Mouse (Mus musculus) cerebellum, postnatal 4 days (tissue): ENCODE results near the gene Fgfr2.
A peak's percentile ranks its signal among the peaks of the same experiment; 100 is the strongest.

ENCODE experiments used
- DNase-seq, 2 experiments: peaks; one replicate each; pipeline ENCODE4 v3.0.0; 2022; ENCODE audit warnings: low spot score in 2 of 2, mixed read lengths in 1 of 2

The Fgfr2 gene

DNA sequence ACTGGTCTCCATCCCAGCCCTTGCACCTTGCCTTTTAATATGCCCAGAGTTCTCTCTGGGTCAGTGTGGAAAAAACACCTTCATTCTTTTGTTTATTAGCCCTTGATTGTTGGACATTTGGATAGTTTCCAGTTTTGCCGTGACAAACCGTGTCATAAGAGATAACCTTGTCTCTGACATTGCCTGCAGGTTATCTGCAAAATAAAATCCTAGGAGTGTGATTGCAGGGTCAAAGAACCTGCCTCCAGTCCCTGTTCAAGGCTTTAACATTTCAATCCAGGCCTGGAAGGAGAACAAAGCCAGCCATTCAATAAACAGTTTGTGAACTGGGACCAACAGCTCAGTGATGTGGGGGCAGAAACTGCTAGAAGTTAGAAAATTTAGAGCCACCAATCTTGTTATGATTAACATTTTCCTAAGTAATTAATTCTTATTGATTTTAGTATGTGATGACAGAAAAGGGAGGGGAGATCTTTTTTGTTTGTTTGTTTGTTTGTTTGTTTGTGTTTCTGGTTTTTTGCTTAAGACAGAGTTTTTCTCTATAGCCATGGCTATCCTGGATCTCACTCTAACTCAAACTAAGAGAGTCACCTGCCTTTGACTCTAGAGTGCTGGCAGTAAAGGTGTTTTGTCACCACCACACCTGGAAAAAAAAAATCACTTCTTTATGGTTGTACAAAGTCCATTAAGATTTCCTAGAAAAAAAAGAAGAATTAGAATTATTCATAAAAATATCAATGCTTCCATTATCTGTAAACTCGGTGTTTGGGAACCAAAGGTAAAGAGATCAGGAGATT, 537.3 kb downstream of the Fgfr2 start:
- DNase-seq, result no peak

DNA sequence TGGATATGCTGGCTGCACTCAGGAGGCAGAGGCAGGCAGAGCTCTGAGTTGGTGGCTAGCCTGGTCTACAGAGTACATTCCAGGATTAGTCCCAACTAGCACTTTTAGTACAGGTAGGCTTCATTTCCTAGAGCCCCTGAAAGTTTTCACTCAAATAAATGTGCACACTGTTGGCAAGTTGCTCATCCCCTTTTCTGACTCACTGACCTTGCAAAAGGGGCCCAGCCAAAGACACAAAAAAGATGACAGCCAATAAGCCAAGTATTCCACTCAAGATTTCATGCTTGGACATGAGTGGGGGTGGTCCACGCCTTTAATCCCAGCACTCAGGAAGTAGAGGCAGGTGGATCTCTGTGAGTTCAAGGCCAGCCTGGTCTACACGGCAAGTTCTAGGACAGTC, 541.7 kb downstream of the Fgfr2 start:
- no peak for DNase-seq

DNA sequence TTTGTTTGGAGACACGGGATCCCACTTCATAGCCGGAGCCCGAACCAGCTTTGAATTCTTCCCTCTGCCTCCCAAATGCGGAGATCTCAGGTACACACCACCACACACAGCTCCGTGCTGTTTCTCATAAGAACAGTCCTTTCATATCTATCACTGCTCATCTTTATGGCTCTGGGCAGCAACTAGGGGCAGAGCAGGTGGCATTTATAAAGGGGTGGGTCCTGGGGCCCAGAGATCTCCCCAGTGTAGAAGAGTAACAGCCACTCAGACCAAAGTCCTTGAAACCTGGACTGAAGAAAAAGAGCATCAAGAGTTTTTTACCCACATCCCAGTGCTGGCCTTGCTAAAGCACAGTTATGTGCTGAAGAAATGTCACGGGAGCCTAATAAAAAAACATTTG, 542.6 kb downstream of the Fgfr2 start:
- no peak for DNase-seq

DNA sequence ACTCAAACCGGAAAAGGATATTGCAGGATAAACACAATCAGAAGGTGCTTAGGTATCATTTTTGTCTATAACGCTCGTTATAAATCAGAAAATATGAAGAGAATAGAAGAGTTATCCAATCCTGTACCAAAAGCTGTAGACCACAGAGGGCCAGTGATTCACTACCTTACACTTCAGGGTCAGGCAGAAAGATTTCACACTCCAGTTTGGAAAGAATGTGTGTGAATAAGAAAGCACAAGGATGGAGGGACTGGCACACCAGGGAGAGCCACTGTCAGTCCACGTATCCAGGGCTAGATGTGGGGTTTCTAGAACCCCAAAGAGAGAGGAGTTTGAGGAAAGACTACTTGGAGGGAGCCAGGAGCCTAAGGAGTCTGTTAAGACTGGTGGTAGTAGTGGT, 546.3 kb downstream of the Fgfr2 start:
- no peak for DNase-seq

DNA sequence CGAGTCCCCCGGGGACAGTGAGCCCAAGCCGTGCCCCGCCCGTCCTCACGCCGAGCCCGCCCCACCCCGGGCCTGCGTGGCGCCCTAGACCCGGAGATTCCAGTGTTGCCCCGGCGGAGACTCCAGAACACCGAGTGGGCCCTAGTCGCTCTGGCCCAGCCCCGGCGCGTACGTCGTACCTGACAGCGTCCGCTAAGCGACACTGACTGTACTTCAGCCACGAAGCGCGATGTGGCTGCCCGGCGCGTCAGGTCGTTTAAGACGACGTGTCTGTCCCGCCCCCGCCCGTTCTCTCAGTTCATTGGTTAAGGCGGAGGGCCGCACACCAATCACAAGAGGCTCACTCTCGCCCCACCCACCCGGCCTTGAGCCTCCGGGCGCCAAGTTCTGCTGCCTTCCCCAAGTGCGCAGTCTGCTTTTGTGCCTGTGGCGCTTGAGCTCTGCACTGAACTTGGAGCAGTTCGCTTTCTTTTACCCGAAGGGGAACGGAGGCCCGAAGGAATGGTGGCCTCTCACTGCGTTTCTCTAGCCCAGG, 547.0 kb downstream of the Fgfr2 start, which contains the start of gene Oat:
Gene Oat (minus strand): TSS at position 283 of the 535 bp plus-strand sequence.
- DNase-seq, result peak; percentile 85 to 91

DNA sequence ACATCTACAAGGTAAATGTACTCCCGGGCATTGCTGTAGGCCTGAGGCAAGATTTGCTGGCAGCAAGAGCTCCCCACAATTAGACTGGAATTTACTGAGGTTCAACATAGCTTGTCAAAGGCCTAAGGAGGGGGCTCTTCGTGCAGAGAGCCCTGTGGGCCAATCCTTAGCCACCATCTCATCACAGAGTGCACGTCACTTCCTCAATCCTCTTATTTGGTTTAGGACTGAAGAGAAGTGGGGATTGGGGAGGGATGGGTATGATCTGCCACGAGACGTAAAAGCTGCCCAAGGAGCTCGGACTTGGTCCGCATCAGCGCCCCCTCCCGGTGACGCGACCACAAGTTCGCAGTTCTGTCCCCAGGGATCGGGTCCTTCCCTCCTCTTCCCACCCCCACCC, 547.5 kb downstream of the Fgfr2 start:
- DNase-seq, result peak; percentile 68 to 79

DNA sequence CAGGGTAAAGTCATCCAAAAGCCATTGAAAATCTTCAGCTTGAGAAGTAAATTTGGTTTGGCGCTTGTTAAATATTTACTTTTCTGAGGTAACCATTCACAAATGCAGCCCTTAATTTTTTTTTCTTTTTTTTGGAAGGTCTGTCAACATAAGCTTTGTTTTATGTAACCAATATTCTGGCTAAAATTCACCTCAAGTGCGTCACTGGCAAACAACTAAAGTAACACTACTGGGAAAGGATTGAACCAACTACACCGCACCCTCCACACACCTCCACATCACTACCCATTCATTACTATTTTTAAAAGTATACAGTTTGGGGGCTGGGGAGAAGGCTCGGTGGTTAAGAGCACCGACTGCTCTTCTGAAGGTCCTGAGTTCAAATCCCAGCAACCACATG, 548.5 kb downstream of the Fgfr2 start:
- no peak for DNase-seq

DNA sequence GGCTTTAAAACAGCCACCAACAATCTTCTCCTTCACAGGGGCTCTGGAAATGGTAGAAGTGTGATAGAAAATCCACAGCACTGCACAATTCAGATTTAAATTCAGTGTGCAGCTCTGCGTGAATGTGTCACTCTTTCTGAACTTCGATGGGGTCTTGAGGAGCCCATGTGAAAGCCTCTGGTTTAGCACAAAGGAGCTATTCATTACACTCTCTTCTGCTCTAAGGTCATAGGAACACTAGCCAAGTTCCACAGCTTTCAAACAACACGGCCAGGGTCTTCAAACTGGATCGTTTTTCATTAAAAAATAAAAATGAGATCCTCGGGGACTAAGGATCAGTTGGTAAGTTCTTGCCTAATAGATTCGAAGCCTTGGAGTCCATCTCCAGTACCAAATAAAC, 549.9 kb downstream of the Fgfr2 start:
- no peak for DNase-seq

DNA sequence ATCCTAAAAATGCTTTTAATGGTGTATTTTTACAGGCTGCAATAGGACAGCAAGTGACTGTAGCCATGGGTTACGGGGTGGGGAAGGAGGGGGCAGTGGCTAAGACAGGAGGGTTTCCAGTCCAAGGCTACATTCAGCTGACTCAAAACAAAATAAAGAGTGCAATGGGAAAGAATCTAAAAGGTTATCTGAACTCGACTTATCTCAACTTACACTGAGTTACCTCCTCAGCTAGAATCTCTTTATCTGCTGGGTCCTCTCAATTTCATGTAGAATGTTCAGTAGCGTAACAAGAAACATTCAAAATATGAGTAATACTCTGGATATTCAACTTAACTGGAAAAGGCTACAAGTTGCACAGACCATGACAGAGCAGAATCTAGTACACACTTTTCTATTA, 550.4 kb downstream of the Fgfr2 start:
- DNase-seq, result no peak

DNA sequence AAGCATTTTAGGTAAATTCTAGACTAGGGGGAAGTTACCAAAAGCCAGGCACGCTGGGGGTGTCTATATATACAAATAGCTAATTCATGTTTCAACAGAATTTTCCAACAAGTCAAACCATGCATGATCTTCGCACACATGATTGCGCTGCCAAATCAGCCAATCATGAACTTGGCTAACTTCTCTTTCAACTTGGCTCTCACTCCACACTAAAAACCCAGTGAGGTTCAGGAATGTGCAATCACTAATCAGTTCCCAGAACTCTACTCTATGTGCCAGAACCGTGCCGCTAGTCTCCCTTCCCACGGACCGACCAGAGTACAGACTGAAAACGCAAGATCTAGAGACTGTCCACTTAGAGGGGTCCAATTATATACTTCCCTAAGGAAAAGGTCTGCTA, 551.7 kb downstream of the Fgfr2 start:
- peak in 1 of 2 experiments; percentile 27 for DNase-seq

DNA sequence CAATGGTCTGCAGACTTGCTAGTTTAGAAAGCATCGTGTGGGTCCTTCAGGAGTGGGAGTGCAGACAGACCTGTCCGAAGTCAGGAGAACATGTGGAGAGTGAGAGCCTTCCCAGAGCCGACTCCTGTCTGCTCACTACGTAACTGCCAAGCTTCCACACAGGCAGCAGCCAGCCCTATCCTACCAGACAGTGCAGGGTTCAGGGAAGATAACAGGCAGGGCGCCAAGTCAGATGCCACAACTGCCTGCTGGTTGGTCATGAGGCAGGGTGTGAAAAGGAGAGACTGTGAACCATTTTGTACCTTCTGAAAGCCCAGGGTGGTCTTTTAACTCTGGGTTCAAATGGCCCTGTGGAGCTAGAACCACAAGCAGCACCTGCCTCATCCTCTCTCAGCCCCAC, 553.1 kb downstream of the Fgfr2 start:
- DNase-seq, result no peak

DNA sequence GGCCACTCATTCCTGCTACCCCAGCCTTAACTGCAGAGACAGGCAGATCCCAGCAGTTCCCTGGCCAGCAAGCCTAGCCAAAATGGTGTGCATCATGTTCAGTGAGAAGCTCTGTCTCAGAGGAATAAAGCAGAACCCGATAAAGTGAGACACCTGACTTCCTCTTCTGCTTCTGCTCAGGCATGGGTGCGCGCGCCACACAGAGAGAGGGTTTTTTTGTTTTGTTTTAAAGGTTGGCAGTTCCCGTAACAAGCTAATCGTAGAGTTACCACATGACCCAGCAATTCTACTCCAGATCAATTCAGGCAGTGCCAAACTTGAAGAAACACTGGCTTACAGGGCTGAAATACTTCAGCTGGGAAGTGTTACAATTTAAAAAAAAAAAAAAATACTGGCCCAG, 554.3 kb downstream of the Fgfr2 start:
- DNase-seq, result no peak

DNA sequence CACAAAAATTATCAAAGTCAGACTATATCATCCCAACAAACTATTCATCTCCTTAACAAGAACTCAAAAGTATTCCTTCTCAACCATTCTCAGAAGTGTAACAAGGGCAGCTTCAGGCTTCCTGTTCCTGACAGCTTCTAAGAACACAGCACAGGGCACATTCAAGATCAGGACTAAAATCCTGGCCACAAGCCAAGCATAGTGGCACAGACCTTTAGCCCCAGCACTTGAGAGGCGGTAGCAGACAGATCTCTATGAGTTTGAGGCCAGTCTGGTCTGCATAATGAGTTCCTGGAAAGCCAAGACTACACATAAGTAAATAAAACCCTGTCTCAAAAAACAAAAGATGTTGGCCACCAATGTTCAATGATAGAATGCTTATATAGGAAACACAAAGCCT, 557.3 kb downstream of the Fgfr2 start:
- no peak for DNase-seq

DNA sequence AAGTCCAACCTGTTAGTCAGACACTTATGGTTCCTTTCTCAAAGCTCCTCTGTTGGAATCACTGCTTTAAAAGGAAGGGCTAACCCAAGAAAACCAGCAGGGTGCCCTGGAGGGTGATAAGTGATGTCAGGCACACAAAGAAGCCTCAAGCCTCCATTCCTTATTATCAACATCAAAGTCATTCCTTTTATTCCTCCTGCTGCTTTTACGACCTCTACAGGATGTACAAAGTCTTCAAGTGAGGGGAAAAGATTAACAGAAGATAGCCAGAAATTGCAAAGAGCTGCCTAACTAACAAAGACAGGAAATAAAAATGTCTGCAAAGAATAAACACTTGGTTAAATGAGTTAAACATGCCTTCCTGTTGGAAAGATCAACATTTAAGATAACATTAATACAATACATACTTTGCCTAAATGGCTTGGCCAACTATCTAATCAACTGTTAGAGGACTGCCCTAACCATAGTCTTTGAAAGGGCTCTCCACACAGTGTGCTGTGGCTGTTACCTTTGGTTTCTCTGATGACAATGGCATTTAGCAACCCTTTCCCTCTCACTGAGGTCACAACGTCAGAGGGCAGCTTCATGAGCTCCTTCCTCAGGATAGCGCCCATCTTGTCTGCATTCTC, 563.9 kb downstream of the Fgfr2 start:
- no peak for DNase-seq

DNA sequence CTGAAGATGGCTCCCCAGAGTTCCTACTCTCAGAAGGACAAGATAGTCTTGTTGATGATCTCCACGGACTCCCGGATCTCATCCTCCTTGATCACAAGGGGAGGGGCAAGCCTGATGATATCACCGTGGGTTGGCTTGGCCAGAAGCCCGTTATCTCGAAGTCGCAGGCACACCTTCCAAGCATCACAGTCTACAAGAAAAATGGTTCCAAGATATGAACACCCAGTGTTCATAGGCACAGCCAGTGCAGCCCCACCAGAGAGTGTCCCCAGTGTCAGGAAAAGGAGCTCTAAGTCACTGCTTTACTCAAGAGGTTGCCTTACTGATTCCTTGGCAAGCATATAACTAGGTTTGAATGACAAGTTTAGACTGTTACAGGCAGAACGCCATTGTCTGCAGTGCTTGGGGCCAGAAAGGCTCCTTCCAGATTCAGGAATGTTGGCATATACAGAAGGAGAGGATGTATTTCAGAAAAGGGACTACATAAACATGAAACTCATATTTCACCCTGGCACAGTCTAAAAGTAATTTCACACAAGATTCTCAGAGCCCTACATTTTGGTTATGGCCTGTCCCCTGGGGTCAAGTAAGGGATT, 564.9 kb downstream of the Fgfr2 start:
- DNase-seq, result no peak

DNA sequence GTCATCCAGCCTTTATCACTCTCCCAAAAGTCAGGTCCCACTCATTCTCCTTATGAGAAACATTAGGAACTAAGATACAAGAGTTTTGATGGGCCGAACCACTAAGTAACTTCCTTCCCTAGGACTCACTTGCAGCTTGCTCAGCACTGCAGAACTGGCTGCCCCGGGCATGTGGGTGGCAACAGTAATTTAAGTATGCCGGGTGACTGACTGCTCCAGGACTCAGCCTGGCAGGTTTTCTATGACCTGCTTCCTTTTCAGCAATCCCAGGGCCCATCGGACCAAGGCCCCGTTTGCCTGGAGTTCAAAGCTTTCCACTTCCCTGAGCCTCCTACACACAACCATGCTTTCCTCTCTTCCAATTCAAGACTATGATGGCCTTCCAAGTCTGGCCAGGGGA, 566.6 kb downstream of the Fgfr2 start:
- DNase-seq, result no peak

DNA sequence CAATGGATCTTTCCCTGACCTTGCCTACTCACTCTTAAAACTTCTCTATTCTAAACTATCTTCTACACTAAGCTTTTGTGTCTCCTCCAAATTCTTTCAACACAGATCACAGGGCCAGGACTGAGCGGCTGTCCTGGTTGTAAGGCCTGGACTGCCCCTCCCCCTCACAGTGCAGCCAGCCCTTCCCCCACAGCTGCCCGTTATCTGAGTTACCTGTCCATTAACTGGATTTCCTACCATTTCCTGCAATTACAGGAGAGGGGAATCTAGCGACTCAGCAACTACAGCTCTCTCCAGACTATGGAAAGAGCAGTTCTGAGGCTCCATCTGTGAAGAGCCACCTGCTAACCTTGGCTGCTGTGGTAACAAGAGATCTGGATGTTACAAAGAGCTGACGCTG, 567.2 kb downstream of the Fgfr2 start:
- DNase-seq, result no peak

DNA sequence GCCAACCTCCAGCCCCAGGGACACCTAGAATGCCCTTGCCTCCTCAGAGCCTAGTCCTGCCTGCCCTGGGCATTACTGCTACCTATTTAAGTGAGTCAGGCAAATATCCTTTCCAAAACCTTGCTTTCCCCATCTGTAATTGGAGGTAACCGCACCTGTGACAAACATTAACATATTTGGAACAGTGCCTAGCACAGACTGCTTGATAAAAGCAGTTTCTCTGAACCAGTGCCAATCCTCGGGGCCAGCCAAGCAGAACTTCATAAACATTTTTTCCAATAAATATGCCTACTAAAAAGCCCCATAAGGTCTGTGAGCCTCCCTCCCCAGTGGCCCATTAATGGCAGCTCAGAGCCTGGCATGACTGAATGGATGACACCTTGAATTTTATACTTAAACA, 569.1 kb downstream of the Fgfr2 start:
- no peak for DNase-seq

DNA sequence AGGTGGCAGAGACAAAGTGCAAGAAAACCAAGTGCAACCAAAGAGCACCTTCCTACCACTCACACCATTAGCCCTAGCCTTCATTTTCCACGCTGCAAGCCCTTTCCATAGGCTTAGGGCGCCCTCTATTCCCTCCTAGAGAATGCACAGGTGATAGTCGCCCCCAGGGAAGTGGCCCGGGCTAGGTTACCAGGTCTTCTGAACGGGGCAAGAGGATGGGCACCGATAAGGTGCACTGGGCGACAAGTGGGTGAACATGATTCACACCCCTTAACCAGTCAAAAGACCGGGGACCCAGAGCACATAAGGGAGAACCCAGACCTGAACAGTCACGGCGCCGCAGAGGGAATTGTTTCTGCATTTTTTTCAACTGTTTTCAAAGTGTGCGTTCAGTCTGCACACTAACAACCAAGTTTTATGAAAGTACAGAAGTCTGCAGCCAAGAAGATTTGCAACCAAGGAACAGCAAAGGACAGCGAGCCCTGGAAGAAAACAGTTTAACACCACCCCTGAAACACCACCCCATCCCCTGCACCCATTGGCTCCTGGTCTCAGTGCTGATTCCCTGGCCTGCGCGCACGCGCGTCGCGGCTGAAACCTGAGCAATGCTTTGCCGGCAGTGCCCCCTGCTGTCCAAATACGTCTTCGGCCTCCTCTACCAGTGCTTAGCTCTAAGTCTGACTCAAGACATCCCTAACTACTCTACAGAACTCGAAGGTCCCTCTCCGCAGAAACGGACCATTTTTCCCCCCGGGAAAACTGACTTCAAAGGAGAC, 571.6 kb downstream of the Fgfr2 start:
- DNase-seq, result peak; percentile 96 to 97

DNA sequence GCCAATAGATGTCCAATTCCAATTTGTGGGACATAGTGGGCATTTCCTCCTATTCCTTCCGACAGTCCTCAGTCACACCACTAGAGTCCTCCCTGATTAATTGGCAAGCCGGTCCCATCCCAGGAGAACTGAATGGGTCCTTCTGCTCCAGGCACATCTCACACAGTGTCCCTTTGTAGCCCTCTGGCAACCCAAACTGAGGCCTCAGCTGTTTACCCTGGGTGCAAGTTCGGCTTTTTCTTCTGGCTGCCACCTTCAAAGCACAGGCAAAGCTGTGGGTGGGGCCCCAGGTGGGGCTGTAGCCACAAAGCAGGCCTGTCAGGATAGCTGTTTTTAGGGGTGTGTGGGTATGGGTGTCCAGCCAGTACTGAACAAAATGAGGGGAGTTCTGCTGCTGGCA, 576.0 kb downstream of the Fgfr2 start:
- DNase-seq, result no peak

DNA sequence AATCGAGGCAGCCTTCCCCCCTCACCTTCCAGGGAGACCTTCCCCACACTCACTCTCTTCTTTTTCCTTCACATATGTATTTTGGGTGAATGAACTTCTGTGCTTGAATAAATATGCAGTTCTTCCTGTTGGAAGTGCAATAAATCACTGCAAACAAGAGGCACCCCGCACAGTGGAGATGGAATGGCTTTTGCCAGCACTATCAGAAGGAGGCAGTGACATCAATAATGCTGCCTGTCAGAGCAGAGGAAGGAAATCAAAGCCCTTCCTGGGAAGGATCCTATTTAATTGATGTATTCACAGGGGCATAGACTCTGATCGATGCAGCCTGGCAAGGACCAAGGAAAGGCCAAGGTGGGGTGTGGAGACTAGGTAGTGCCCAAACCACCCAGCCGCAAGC, 580.7 kb downstream of the Fgfr2 start:
- DNase-seq, result no peak

DNA sequence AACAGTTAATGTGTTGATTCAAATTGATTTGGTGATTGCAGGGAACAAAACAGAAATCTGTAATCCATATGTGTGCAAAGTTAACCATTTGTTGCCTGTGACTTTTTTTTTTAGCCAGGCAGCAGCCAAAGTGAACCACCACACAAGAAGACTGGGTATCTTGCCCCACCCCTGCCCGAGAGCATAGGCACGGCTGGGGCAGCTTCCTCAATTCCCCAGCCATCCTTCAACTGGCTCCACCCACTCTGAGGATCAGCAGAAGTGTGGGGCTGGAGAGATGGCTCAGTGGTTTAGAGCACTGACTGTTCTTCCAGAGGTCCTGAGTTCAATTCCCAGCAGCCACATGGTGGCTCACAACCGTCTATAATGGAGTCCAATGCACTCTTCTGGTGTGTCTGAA, 581.6 kb downstream of the Fgfr2 start:
- DNase-seq, result no peak
